Mouse (Mus musculus) liver, embryonic 11.5 days (tissue): ENCODE results near the gene Vps41. TPM values are rescaled to one million over a fixed set of nuclear protein-coding genes. Genes with fewer than 3 reads are reported as not detected.

ENCODE experiments used
- ATAC-seq: fragments of 200-750 bp; cut with Nextera tagmentation; replicated peaks from 2 replicates; pipeline ENCODE4 v1.8.0; 2017; ENCODE audit warnings: moderate number of reproducible peaks, mild to moderate bottlenecking, moderate TSS enrichment, moderate library complexity; ENCODE audit not compliant: low FRiP score
- DNase-seq: peaks from one replicate; pipeline ENCODE4 v3.0.0-alpha.2; 2017; ENCODE audit warnings: low spot score
- H3K27ac ChIP-seq: fragments of 300-500 bp; sonication (generic); 2 replicates; pipeline ENCODE4 v1.5.1; 2014; ENCODE audit warnings: mild to moderate bottlenecking, low read depth, low read length, control low read depth
- H3K27me3 ChIP-seq: fragments of 300-500 bp; sonication (generic); replicated peaks from 2 replicates; pipeline ENCODE4 v1.6.1; 2014; ENCODE audit warnings: low read length, mixed read lengths; ENCODE audit not compliant: control insufficient read depth, insufficient read depth
- H3K36me3 ChIP-seq: fragments of 300-500 bp; sonication (generic); 2 replicates; pipeline ENCODE4 v1.6.1; 2014; ENCODE audit warnings: mild to moderate bottlenecking, low read length, moderate library complexity, mixed read lengths; ENCODE audit not compliant: control insufficient read depth, insufficient read depth
- H3K4me1 ChIP-seq: fragments of 300-500 bp; sonication (generic); replicated peaks from 2 replicates; pipeline ENCODE4 v1.6.1; 2014; ENCODE audit warnings: low read length, mixed read lengths; ENCODE audit not compliant: control insufficient read depth, insufficient read depth
- H3K4me2 ChIP-seq: fragments of 300-500 bp; sonication (generic); 2 replicates; pipeline ENCODE4 v1.6.1; 2014; ENCODE audit warnings: mild to moderate bottlenecking, control low read depth, moderate library complexity
- H3K4me3 ChIP-seq: fragments of 300-500 bp; sonication (generic); 2 replicates; pipeline ENCODE4 v1.5.1; 2014; ENCODE audit warnings: low read depth, low read length, control low read depth
- H3K9ac ChIP-seq: fragments of 300-500 bp; sonication (generic); 2 replicates; pipeline ENCODE4 v1.6.1; 2014; ENCODE audit warnings: low read depth, low read length, control low read depth
- H3K9me3 ChIP-seq: fragments of 300-500 bp; sonication (generic); 2 replicates; pipeline ENCODE4 v1.6.1; 2016; ENCODE audit warnings: low read length, inconsistent platforms, mixed read lengths; ENCODE audit not compliant: control insufficient read depth
- WGBS: fragments of 180-500 bp; shearing (Covaris S2); extraction: QIAGEN DNeasy Blood & Tissue Kit; methylation state at CpG from one replicate; pipeline ENCODE4 v1.1.7; 2014; 5-methylcytosine and 5-hydroxymethylcytosine counted together
- polyA plus RNA-seq: library from polyadenylated mRNA; unstranded; fragments of >200 nt; fragmentation: Nextera tagmentation; extraction: Ambion mirVana; gene quantifications from 2 replicates; pipeline ENCODE4 v1.2.1, GENCODE M21; 2014

Vps41 gene
- polyA plus RNA-seq, 1 experiment from 2014 or later, result 50.0 TPM

DNA sequence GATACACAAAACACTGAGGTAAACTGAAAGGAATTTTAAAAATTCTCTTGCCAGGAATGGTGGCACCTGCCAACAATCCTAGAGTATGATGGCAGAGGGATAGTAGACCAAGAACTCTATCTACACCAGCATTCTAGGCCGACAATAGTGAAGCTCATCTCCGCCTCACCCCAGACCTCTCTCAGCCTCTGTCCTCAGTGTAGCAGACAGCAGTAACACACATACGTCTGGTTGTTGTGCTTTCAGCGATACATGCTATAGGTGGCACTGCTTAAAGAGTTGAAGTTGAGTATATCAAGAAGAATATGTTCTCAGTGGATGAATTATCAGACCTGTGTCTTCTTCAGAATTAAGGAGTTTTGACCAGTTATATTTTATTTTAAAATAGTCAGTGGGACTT, 92.4 kb downstream of the Vps41 start:
- H3K4me1 ChIP-seq, result no peaks in the 10 kb centered on the region
- H3K4me3 ChIP-seq, result no peak overlapping the region
- H3K36me3 ChIP-seq, result no peaks in the 10 kb centered on the region
- no peak overlapping the region for H3K4me2 ChIP-seq
- H3K9me3 ChIP-seq, result no peaks in the 10 kb centered on the region
- DNase-seq (no peak), ATAC-seq (no peak)
- 85% methylated on average over 4 of the region's 4 CpGs for WGBS
- H3K27me3 ChIP-seq, result no peaks in the 10 kb centered on the region
- no peak overlapping the region for H3K27ac ChIP-seq
- H3K9ac ChIP-seq, result no peak overlapping the region

DNA sequence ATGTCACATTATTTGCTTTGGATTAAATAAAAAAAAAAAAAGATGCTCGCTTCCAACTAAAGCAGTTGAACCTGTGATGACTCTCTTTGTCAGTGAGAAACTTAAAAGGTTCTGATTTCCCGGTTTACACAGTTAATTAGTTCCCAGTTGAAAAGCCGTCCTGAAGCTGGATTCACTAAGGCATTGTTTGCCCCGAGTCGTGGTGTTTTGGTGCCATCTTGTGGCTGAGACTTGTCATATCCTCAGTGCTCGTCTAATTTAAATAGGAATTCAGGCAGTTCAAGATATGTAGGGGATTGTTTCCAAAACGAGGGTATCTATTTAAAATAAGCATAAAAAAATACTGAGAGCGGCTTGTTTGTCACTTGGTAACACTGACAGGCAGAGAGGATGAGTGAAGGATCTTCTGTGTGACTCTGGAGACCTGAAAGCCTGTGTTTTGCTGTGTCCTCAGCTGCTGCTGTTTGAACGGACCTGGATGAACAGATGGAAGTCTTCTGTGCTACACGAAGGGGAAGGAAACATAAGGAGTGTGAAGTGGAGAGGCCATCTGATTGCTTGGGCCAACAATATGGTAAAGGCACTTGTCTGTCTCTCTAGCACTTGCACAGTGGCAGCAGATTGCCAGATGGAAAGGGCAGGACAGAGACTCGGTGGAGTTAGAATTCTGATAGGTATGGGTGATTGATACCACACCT, 93.0 kb downstream of the Vps41 start:
- Histone ChIP-seq H3K4me2 (no peak overlapping the region), H3K27ac (no peak overlapping the region), H3K4me1 (no peaks in the 10 kb centered on the region), H3K9me3 (no peaks in the 10 kb centered on the region), H3K36me3 (no peaks in the 10 kb centered on the region), H3K27me3 (no peaks in the 10 kb centered on the region), H3K4me3 (no peak overlapping the region), H3K9ac (no peak overlapping the region)
- DNase-seq (peak; percentile 54), ATAC-seq (peak; percentile 54; the same call in 1 of the 2 replicates)
- WGBS, result 26% methylated on average over 11 of the region's 11 CpGs

DNA sequence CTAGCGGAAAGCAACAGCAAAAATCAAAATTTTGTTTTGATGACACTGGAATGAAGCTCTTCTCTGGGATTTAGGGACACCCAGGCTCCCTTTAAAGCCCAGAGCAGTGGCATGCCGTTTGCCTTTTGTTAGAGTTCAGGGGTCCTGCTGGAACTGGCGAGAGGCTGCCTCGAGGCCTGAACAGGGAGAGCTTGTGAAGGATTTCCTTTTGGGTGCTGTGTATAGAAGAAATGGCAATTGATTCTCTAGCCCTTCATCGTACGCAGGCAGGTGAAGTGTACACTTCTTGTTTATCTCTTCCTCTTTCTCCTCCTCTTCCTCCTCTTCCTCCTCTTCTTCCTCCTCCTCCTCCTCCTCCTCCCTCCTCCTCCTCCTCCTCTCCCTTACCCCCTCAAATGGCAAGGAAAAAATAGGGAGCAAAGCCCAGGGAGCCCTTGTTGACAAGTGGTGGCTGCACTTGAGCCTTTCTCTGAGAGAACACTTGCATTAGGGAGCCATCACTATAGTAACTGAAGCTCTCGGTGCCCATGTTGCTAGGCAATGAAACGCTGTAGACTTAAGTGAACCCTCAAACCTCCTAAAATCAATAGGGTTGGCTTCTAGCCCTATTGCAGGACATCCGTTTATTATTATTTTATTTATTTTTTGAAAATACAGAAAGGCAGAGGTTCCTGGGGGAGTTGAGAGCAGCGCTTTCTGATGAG, 107.5 kb downstream of the Vps41 start:
- H3K9ac ChIP-seq, result no peak overlapping the region
- H3K4me2 ChIP-seq, result no peak overlapping the region
- no peak overlapping the region for H3K27ac ChIP-seq
- H3K27me3 ChIP-seq, result no peaks in the 10 kb centered on the region
- H3K36me3 ChIP-seq, result no peaks in the 10 kb centered on the region
- H3K9me3 ChIP-seq, result no peaks in the 10 kb centered on the region
- 86% methylated on average over 10 of the region's 10 CpGs for WGBS
- no peak for ATAC-seq
- H3K4me3 ChIP-seq, result no peak overlapping the region
- H3K4me1 ChIP-seq, result no peaks in the 10 kb centered on the region
- no peak for DNase-seq

DNA sequence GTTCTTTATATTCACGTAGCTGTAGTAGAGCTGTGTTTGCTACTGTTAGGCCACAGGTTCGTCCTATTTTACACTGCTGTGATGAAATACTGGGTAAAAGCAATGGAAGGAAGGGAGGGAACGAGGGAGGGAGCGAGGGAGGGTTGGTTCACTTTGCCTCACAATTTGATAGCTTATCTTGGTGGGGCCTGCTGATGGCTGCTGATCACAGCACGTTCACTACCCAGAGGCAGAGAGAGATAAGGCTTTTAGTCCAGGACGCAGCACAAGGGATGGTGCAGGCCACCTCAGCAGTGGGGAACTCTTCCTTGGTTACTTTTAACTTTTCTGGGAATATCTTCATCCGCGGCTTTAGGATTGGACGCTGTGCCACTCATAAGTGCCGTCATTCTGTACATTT, 109.9 kb downstream of the Vps41 start:
- 67% methylated on average over 10 of the region's 10 CpGs for WGBS
- H3K9me3 ChIP-seq, result no peaks in the 10 kb centered on the region
- ATAC-seq, result peak; percentile 94

GRCm38 (mm10) chr13:18830486-18830885, 113.4 kb downstream of the Vps41 start:
- H3K27me3 ChIP-seq, result no peaks in the 10 kb centered on the region

More for the DNA sequence above, 109.9 kb downstream of the Vps41 start:
- H3K4me2 ChIP-seq, result no peak overlapping the region
- no peaks in the 10 kb centered on the region for H3K4me1 ChIP-seq
- H3K27ac ChIP-seq, result no peak overlapping the region
- no peaks in the 10 kb centered on the region for H3K27me3 ChIP-seq
- H3K36me3 ChIP-seq, result no peaks in the 10 kb centered on the region
- DNase-seq, result no peak
- no peak overlapping the region for H3K9ac ChIP-seq
- no peak overlapping the region for H3K4me3 ChIP-seq

GRCm38 (mm10) chr13:18839231-18839630, 122.1 kb downstream of the Vps41 start:
- H3K9me3 ChIP-seq, result no peaks in the 10 kb centered on the region
- 87% methylated on average over 4 of the region's 4 CpGs for WGBS
- DNase-seq, result no peak
- H3K4me2 ChIP-seq, result no peak overlapping the region
- H3K4me3 ChIP-seq, result no peak overlapping the region
- no peaks in the 10 kb centered on the region for H3K27me3 ChIP-seq
- ATAC-seq, result no peak
- H3K27ac ChIP-seq, result no peak overlapping the region
- no peak overlapping the region for H3K9ac ChIP-seq
- H3K36me3 ChIP-seq, result no peaks in the 10 kb centered on the region
- no peaks in the 10 kb centered on the region for H3K4me1 ChIP-seq

More at GRCm38 (mm10) chr13:18830486-18830885, 113.4 kb downstream of the Vps41 start:
- DNase-seq (no peak), ATAC-seq (no peak)
- Histone ChIP-seq H3K4me1 (no peaks in the 10 kb centered on the region), H3K4me2 (no peak overlapping the region), H3K36me3 (no peaks in the 10 kb centered on the region), H3K4me3 (no peak overlapping the region), H3K9me3 (no peaks in the 10 kb centered on the region), H3K9ac (no peak overlapping the region), H3K27ac (no peak overlapping the region)
- 94% methylated on average over 3 of the region's 3 CpGs for WGBS

DNA sequence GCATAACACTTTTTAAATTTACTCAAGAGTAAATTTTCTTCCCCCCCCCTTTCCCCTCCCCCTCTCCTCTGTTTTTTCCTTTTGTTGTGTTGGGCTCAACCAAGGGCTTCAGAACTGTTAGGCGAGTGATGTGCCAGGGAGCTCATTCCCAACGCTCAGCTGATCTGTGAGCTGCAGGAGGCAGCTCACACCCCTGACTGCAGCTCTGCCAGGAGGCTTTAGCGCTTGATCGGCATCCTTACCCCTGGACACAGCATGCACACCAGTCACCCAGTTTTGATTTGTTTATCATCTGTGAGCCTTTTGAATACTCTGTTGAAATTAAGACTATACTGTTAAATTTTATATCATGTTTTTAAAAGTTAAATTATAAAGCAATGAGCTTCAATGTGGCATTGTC, 123.3 kb downstream of the Vps41 start:
- Histone ChIP-seq H3K27ac (no peak overlapping the region), H3K4me2 (no peak overlapping the region), H3K36me3 (no peaks in the 10 kb centered on the region), H3K9ac (no peak overlapping the region), H3K4me3 (no peak overlapping the region), H3K4me1 (no peaks in the 10 kb centered on the region), H3K9me3 (no peaks in the 10 kb centered on the region), H3K27me3 (no peaks in the 10 kb centered on the region)
- 74% methylated on average over 4 of the region's 4 CpGs for WGBS
- ATAC-seq (no peak), DNase-seq (no peak)

DNA sequence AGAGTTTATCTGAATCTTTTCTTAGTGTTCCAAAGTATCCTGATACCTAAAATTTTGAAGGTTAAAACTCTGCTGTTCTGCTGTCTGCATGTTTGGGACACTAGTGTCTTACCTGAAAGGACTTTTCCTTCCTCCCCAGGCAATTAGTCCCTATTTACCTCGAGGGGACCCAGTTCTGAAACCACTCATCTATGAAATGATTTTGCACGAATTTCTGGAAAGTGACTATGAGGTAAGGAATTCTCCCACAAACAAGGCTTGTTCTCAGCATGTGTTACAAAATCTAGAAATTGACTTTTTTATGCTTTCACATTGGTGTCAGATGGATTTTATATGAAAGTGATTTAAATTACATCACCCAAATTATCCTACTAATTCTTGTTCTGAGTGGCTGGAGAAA, 123.9 kb downstream of the Vps41 start:
- Histone ChIP-seq H3K4me1 (no peaks in the 10 kb centered on the region), H3K36me3 (no peaks in the 10 kb centered on the region), H3K4me2 (no peak overlapping the region), H3K27me3 (no peaks in the 10 kb centered on the region), H3K9me3 (no peaks in the 10 kb centered on the region), H3K27ac (no peak overlapping the region), H3K4me3 (no peak overlapping the region), H3K9ac (no peak overlapping the region)
- ATAC-seq (no peak), DNase-seq (no peak)
- WGBS, result 83% methylated on average over 2 of the region's 2 CpGs

DNA sequence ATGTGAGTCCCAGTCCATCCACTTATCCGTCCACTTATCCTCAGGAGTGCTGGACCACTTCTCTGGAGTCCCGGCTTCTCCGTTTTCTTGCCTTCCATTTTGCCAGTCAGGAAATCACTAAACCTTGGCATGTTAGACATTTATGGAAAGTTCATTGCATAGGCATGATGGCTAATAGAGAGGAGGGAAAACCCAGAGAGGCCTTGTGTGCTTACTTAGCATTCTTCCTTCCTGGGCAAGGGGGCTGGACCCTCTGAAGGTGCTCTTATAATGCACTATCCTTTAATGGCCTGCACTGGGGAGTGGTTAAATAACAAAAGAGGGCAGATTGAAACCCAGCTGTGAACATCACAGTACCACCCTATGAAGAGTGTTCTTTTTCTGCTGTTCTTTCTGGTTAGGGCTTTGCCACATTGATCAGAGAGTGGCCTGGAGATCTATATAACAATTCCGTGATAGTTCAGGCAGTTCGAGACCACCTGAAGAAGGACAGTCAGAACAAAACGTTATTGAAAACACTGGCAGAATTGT, 124.7 kb downstream of the Vps41 start:
- WGBS, result 89% methylated on average over 6 of the region's 6 CpGs
- Histone ChIP-seq H3K9me3 (no peaks in the 10 kb centered on the region), H3K36me3 (no peaks in the 10 kb centered on the region)

More for the DNA sequence above, 124.7 kb downstream of the Vps41 start:
- no peak overlapping the region for H3K9ac ChIP-seq
- no peak for DNase-seq
- H3K27ac ChIP-seq, result no peak overlapping the region
- H3K4me1 ChIP-seq, result no peaks in the 10 kb centered on the region
- ATAC-seq, result no peak
- H3K4me3 ChIP-seq, result no peak overlapping the region
- H3K27me3 ChIP-seq, result no peaks in the 10 kb centered on the region
- no peak overlapping the region for H3K4me2 ChIP-seq
